Mouse (Mus musculus): Measurements from ENCODE around the gene Adk.

The Adk gene

GRCm38 (mm10) chr14:21052112-21052780, at the start of gene Adk, which contains the start of gene Ap3m1:
Gene Adk, plus strand, starts transcription at chr14:21052574.
Gene Ap3m1, minus strand, starts transcription at chr14:21052508.
- ChIA-PET POLR2A (interaction anchor here (0.5 to 6.9 kb wide), 186 partner anchors 8 to 942 kb away, joined by 3 to 138 read pairs (median 4); partner anchors contain the start of genes Kat6b (in 3 of the 4), Vcl (in 3 of the 4), Camk2g (in 2 of the 4) and Dusp13 (in 2 of the 4)), CTCF (interaction anchor here (0.6 to 2.4 kb wide), 18 partner anchors 16 to 690 kb away, joined by 3 to 13 read pairs (median 4); partner anchors contain the start of gene Vcl (in 1 of the 4))

GRCm38 (mm10) chr14:21013800-21014334, 38.5 kb upstream of the Adk start:
- CTCF ChIA-PET, result no interaction called here

GRCm38 (mm10) chr14:21017871-21018270, 34.5 kb upstream of the Adk start:
- POLR2A ChIA-PET, result no interaction called here
- CTCF ChIA-PET, result no interaction called here

More at GRCm38 (mm10) chr14:21013800-21014334, 38.5 kb upstream of the Adk start:
- POLR2A ChIA-PET, result interaction anchor here in 2 of 4 experiments (0.7 to 1.4 kb wide), 2 partner anchors 85 to 407 kb away, joined by 3 to 4 read pairs; no protein-coding TSS in a partner anchor

- CTCF ChIA-PET, result interaction anchor here (0.5 to 1.6 kb wide), 17 partner anchors 8 to 642 kb away, joined by 3 to 14 read pairs (median 3); no protein-coding TSS in a partner anchor
- POLR2A ChIA-PET, result interaction anchor here in 3 of 4 experiments (0.6 to 1.8 kb wide), 12 partner anchors 8 to 289 kb away, joined by 3 to 9 read pairs (median 3); partner anchors contain the start of genes Adk (in 1 of the 3), Ap3m1 (in 1 of the 3) and Vcl (in 1 of the 3)
Measured at GRCm38 (mm10) chr14:21018977-21019376, 33.4 kb upstream of the Adk start.

GRCm38 (mm10) chr14:21020435-21020834, 31.9 kb upstream of the Adk start:
- ChIA-PET POLR2A (interaction anchor here in 3 of 4 experiments (0.6 to 1.8 kb wide), 5 partner anchors 11 to 506 kb away, joined by 3 to 6 read pairs (median 3); partner anchors contain the start of genes Adk (in 1 of the 3) and Ap3m1 (in 1 of the 3)), CTCF (interaction anchor here (0.5 to 1.6 kb wide), 8 partner anchors 27 to 297 kb away, joined by 3 to 4 read pairs (median 3); no protein-coding TSS in a partner anchor)

- CTCF ChIA-PET, result interaction anchor here in 1 of 4 experiments (0.7 kb wide), 1 partner anchor 9 kb away, joined by 3 read pairs; no protein-coding TSS in a partner anchor
- POLR2A ChIA-PET, result interaction anchor here in 2 of 4 experiments (0.6 to 3.2 kb wide), 8 partner anchors 9 to 551 kb away, joined by 3 to 11 read pairs (median 4); partner anchors contain the start of genes Adk (in 2 of the 2), Ap3m1 (in 2 of the 2) and Vcl (in 1 of the 2)
Measured at GRCm38 (mm10) chr14:21027542-21027941, 24.8 kb upstream of the Adk start.

GRCm38 (mm10) chr14:21029025-21029659, 23.2 kb upstream of the Adk start:
- CTCF ChIA-PET, result interaction anchor here in 1 of 4 experiments (0.6 kb wide), 1 partner anchor 19 kb away, joined by 3 read pairs; no protein-coding TSS in a partner anchor

GRCm38 (mm10) chr14:21031783-21032511, 20.4 kb upstream of the Adk start:
- ChIA-PET CTCF (interaction anchor here in 1 of 4 experiments (1.2 kb wide), 1 partner anchor 233 kb away, joined by 3 read pairs; no protein-coding TSS in a partner anchor), POLR2A (interaction anchor here in 2 of 4 experiments (1.1 to 4.1 kb wide), 3 partner anchors 18 to 20 kb away, joined by 3 to 14 read pairs (median 11); partner anchors contain the start of genes Adk (in 2 of the 2) and Ap3m1 (in 2 of the 2))

More at GRCm38 (mm10) chr14:21029025-21029659, 23.2 kb upstream of the Adk start:
- POLR2A ChIA-PET, result interaction anchor here in 2 of 4 experiments (0.6 to 4.1 kb wide), 4 partner anchors 10 to 100 kb away, joined by 3 to 14 read pairs (median 8); partner anchors contain the start of genes Adk (in 2 of the 2), Ap3m1 (in 2 of the 2) and Vcl (in 1 of the 2)

GRCm38 (mm10) chr14:21034271-21034670, 18.1 kb upstream of the Adk start:
- ChIA-PET CTCF (no interaction called here), POLR2A (interaction anchor here in 2 of 4 experiments (0.7 to 2.7 kb wide), 4 partner anchors 17 to 41 kb away, joined by 3 to 11 read pairs (median 5); partner anchors contain the start of genes Adk (in 2 of the 2) and Ap3m1 (in 2 of the 2))

GRCm38 (mm10) chr14:21034791-21035190, 17.6 kb upstream of the Adk start:
- ChIA-PET POLR2A (interaction anchor here in 2 of 4 experiments (0.7 to 2.7 kb wide), 4 partner anchors 16 to 41 kb away, joined by 3 to 11 read pairs (median 5); partner anchors contain the start of genes Adk (in 2 of the 2) and Ap3m1 (in 2 of the 2)), CTCF (no interaction called here)

GRCm38 (mm10) chr14:21039077-21039476, 13.3 kb upstream of the Adk start:
- ChIA-PET CTCF (interaction anchor here in 2 of 4 experiments (1.0 to 1.3 kb wide), 2 partner anchors 10 to 240 kb away, joined by 3 to 4 read pairs; no protein-coding TSS in a partner anchor), POLR2A (interaction anchor here in 3 of 4 experiments (0.7 to 3.0 kb wide), 9 partner anchors 11 to 398 kb away, joined by 3 to 30 read pairs (median 4); partner anchors contain the start of genes Adk (in 3 of the 3), Ap3m1 (in 3 of the 3) and Usp54 (in 1 of the 3))

- ChIA-PET CTCF (interaction anchor here in 3 of 4 experiments (0.6 to 1.4 kb wide), 4 partner anchors 10 to 240 kb away, joined by 3 to 4 read pairs (median 3); no protein-coding TSS in a partner anchor), POLR2A (interaction anchor here in 3 of 4 experiments (0.7 to 3.0 kb wide), 8 partner anchors 10 to 111 kb away, joined by 3 to 30 read pairs (median 6); partner anchors contain the start of genes Adk (in 3 of the 3) and Ap3m1 (in 3 of the 3))
Measured at GRCm38 (mm10) chr14:21039623-21040022, 12.8 kb upstream of the Adk start.

- ChIA-PET CTCF (interaction anchor here (0.5 to 2.0 kb wide), 7 partner anchors 19 to 1369 kb away, joined by 3 to 8 read pairs (median 3); no protein-coding TSS in a partner anchor), POLR2A (interaction anchor here in 2 of 4 experiments (1.2 to 2.1 kb wide), 5 partner anchors 27 to 119 kb away, joined by 3 to 8 read pairs (median 3); partner anchors contain the start of gene Vcl (in 2 of the 2))
Measured at GRCm38 (mm10) chr14:21047840-21048239, 4.5 kb upstream of the Adk start.

- ChIA-PET POLR2A (interaction anchor here in 2 of 4 experiments (0.5 to 2.1 kb wide), 5 partner anchors 9 to 748 kb away, joined by 3 to 8 read pairs (median 3); partner anchors contain the start of gene Vcl (in 1 of the 2)), CTCF (interaction anchor here in 3 of 4 experiments (0.6 to 2.0 kb wide), 7 partner anchors 21 to 693 kb away, joined by 3 to 8 read pairs (median 3); no protein-coding TSS in a partner anchor)
Measured at GRCm38 (mm10) chr14:21048879-21049278, 3.5 kb upstream of the Adk start.

GRCm38 (mm10) chr14:21050734-21051133, 1.6 kb upstream of the Adk start:
- CTCF ChIA-PET, result interaction anchor here in 1 of 4 experiments (0.6 to 1.0 kb wide), 2 partner anchors 247 to 368 kb away, joined by 3 read pairs; no protein-coding TSS in a partner anchor
- POLR2A ChIA-PET, result interaction anchor here (0.6 to 6.9 kb wide), 14 partner anchors 10 to 876 kb away, joined by 3 to 138 read pairs (median 15); partner anchors contain the start of genes Vcl (in 2 of the 4) and Camk2g (in 1 of the 4)
